Mouse (Mus musculus): ENCODE measurements at regions not wholly inside any gene's neighbourhood (a gene's known extent, or its start where the extent isn't known, plus 50 kb on each side); places are given as distances from the start of the nearest gene placed in this dataset.

DNA sequence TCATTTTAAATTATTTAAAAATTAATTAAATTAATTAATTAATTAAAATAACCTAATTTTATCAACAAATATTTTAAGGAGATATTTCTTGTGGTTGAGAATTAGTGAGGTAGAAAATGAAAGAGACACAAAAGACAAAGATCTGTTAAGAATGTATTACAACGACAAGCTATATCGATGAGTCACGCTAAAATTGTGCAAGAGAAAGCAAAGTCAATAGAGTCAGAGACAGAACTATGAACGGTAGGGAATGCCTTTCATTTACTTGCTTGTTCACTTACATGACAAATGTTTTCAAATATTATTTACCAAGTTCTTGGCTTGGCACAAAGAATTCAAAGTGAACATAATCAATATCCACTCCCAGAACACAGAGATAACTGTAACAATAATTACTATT is 582.5 kb downstream of the Prkd1 start:
- TF ChIP-seq MXI1 (IDR thresholded peaks at IDR 0.05; ENCODE audit: low read depth, low read length) (no peak), CTCF (IDR thresholded peaks at IDR 0.05 in 2 of 3, conservative IDR thresholded peaks at IDR 0.05 in 1 of 3; ENCODE audit: control insufficient read depth in 1 of 3, insufficient read depth in 1 of 3, low read depth in 2 of 3, low read length in 3 of 3, poor library complexity in 1 of 3, severe bottlenecking in 1 of 3) (no peak), RAD21 (IDR thresholded peaks at IDR 0.05; ENCODE audit: low read depth, low read length) (no peak), HCFC1 (IDR thresholded peaks at IDR 0.05; ENCODE audit: low read depth, low read length) (no peak)

All from MEL (cell line).